Mouse (Mus musculus) mesoderm, embryonic 11.5 days (tissue): Measurements from ENCODE around the gene N4bp3.
A peak's percentile ranks its signal among the peaks of the same experiment; 100 is the strongest.
"Not testable (repeated sequence)": the region's sequence is repeated elsewhere in the genome, so short reads cannot be mapped to it uniquely, and the experiment has no call there.

Experiments used
- DNase-seq: peaks from one replicate; pipeline ENCODE4 v3.0.0-alpha.2; 2012; ENCODE audit warnings: low read depth, low spot score

The N4bp3 gene

DNA sequence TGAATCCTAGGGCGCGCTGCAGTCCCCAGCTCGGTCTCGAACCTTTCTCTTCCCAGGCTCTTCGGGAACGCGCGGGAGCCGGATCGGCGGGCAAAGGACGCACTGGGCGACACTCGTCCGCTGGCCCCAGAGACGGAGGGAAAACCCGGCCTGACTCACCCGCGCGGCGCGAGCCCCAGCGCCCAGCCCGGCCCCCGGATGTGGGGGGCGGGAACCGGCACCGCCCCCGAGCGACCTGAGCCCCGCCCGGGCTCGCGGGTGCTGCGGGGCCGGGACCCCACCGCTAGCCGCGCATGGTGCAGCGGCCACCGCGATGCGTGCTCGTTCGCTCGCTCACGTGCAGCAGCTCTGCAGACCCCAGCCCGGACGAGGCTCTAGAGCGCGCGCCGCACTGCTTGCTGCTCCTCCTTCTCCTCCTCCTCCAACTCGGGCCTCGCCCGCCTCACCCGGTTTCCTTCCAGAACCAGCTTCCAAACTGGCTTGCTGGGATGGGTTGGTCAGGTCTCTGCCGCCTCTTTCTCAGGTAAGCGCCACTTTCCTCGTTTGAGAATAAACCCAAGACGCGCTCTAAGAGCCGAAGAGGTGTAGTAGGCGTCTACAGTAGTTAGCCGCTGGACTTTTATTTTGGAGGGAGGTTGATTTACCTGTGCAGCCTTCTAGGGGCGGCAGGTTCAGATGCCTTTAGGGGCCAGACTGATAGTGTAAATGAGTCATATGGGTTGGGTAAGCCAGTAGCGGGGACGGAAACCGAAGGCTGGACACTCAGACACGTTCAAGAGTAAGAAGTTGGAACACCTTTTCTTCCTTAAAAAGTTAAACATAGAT, at the start of gene N4bp3, which contains the start of gene D930048N14Rik:
N4bp3 (minus strand) TSS at position 152 of the 825 bp plus-strand sequence.
D930048N14Rik (plus strand) TSS at position 264 of the 825 bp plus-strand sequence.
- DNase-seq, result peak; percentile 72

DNA sequence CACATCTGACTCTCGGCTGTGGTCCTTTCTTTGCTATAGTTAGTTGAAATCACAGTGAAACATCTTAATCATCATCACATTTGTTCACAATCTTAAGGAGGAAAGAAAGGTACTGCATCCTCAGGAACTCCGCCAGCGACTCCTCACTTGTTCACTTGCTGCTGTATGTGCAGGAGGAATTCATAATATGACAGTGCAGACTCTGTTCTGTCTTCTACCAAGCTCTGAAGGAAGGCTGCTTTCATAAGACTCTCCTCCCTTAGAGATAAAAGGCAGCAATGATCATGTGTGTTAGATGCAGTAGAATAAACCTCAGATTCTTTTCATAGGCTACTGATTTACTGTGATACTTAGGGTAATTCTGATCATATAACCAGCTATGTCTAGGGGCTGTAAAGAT, 44.3 kb upstream of the N4bp3 start:
- no peak for DNase-seq

DNA sequence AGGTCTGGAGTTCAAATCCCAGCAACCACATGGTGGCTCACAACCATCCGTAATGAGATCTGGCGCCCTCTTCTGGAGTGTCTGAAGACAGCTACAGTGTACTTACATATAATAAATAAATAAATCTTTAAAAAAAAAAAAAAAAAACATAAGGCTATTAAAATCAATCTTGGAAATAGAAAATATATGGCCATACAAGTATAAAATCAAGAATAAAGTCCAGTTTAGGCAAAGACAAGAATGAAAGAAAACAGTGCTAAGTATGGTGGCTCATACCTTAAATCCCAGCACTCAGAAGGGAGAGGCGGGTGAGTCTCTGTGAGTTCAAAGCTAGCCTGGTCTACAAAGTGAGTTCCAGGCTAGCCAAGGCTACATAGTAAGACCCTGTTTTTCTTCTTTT, 40.0 kb upstream of the N4bp3 start:
- not testable (repeated sequence) for DNase-seq

DNA sequence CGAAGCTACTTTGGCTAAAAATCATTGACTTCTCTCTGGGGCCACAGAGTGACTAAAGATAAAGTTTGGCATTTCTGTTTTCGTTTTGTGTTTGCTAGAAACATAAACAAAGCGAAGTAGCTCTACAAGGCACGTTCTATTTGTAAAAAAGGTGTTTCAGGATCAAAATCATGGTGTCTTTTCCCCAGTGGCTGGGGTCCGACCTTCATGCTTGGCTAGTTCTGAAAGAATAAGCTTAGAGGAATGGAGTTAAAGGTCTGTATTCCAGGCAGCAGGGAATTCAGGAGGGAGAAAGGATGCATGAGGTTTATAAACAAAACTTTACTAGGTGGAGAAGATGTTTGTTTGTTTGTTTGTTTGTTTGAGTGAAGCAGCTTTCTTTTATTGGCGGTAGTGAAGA, 38.7 kb upstream of the N4bp3 start:
- DNase-seq, result peak; percentile 23

DNA sequence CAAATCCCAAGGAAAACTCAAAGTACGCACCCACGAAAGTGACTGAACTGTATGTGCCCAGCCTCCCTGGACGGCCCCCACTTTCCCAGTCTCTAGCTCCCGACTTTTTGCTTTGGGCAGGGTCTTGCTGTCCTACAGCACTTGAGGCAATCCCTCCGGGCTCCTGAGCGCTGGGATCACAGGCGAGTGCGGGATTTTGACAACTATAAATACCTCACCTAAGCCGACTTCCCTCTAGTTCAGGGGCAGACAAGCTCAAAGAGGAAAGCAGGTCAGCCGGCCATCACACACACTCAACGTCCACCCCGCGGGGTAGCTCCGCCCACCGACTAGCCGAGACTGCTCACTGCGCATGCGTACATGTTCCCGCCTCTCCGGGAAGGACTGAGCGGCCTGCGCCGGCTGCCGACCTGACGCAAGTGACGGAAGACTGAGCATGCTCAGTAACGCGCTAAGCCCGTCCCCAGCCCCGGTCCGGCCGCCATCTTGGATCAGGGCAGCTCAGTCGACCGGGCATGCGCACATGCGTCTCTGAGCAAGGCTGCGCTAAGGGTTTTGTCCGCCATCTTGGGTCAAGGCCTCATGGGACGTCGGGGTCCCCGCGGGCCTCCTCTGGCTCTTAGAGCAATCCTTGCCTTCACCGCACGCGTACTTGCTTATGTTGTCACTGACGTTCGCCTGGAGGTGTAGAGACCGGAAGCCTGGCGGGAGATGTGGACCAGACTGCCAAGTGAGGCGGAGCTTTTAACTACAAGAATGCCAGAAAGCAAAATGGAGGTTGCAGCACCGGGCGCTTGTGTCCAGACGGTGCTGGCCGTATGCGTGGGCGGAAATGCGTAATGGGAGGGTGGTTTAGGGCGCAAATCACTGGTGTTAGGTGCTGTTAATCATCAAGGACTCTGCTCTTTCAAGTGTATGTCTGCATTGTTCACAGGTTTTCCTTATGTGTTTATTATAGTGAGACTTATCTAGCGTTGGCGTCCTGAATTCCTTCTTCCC, 38.0 kb upstream of the N4bp3 start, which contains the start of gene 0610009B22Rik:
0610009B22Rik (minus strand) TSS at position 545 of the 999 bp plus-strand sequence.
- peak; percentile 100 for DNase-seq

DNA sequence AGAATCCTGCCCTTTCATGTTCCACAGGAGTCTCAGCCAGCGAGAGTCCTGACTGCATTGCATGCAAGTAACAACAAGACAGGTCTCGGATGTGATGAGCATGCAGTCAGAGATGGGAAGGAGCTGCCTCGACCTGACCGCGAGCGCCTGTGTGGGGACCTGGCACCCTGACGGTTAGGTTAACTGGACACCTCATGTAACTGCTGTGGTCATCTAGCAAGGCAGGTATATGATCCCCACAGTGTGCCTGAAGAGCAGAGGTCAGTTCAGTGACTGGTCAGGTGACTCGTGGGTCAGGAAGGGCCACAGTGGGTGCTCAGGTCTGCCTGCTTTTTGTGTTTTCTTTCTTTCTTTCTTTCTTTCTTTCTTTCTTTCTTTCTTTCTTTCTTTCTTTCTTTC, 31.3 kb upstream of the N4bp3 start:
- DNase-seq, result no peak

DNA sequence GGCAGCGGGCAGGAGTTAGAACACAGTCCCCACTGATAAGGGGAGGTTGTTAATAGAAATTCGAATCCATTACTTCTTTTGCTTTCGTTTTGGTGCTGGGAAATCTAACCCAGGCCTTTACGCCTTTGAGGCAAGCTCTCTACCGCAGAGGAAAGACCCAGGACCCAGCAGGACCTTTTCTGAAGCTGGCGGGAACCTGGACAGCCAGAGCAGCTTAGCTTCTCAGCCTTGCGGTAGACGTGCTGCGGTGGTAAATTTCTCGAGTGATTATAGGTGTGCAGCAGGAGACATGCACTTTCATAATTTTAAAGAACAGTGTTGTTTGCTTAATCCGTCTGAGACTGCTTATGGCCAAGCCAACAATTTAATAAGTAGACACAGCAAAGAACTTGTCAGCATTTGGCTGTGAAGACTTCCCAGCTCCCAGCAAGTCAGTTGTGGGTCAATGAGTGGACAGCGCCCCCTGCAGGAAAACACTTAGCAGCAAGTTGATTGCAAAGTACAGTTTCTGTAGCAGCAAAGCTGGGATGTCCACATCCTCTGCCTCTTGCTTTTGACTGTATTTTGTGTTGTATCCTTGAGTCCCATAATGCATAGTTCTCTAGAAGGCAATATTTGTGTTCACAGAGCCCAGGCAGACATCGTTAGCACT, 30.8 kb upstream of the N4bp3 start:
- DNase-seq, result peak; percentile 84

DNA sequence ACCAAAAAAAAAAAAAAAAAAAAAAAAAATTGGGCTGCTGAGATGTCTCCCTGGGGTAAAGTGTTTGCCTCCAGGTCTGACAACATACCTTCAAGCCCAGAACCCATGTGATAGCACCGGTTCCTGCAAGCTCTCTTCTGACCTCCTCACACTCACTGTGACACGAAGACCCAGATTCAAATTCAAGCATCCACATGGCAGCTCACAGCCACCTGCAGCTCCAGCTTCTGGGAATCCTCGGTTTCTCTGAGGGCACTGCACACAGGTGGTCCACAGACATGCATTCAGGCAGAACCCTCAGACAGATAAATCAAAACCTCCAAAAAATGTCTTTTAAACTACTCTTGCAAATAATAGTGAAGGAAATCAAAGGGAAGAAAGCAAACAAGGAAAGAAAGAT, 28.8 kb upstream of the N4bp3 start:
- no peak for DNase-seq

DNA sequence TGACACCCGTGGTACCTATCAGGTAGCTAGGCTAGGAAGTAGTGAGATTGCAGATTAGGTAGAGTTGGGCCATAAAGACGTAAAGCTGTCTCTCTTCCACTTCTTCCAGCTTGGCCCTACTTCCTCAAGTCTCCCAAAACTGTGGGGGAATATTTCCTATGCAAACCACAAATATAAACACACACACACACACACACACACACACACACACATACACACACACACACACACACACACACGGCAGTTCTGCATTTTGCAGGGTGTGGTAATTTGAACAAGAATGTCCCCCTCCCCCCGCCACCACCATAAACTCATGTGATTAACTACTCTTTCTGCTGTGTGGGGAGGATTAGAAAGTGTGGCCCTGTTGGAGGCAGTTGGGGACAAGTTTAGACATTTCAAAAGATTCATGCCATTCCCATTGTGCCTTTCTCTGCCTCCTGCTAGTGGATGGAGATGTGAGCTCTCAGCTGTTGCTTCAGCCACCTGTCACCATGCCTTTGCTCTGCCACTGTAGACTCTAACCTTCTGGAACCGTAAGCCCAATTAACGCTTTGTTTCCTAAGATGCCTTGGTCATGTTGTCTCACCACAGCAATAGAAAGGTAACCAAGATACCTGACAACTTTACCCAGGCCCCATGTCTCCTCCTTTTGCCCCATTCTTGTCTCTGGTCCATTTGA, 27.2 kb upstream of the N4bp3 start:
- no peak for DNase-seq

DNA sequence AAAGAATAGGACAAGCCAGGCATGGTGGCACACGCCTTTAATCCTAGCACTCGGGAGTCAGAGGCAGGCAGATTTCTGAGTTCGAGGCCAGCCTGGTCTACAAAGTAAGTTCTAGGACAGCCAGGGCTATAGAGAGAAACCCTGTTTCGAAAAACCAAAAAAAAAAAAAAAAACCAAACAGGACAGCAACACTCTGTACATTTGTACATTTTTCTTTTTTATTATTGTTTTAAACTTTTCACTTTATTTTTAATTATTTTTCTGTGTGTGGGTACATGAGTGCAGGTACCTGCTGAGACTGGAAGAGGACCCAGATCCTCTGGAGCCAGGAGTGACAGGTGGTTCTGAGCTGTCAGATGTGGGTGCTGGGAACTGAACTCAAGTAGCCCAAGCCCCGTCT, 24.7 kb upstream of the N4bp3 start:
- no peak for DNase-seq

DNA sequence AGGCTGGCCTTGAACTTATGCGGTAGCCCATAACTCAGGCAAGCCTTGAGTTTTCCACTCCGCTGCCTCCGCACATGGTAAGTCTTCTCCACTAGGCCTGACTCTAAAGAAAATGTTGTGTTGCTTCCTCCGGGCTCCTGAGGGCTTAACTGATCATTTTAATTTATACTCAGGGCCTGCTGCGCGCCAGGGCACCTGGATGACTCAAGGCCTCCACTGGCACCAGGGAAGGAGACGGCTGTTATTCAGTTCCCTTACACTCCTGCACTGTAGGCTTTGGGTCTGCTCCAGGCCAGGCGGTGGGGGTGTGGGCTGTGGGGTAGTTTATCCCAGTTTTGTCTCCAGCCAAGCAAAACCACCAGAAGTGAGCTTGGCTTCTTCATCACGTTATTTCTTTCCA, 22.6 kb upstream of the N4bp3 start:
- DNase-seq, result no peak

DNA sequence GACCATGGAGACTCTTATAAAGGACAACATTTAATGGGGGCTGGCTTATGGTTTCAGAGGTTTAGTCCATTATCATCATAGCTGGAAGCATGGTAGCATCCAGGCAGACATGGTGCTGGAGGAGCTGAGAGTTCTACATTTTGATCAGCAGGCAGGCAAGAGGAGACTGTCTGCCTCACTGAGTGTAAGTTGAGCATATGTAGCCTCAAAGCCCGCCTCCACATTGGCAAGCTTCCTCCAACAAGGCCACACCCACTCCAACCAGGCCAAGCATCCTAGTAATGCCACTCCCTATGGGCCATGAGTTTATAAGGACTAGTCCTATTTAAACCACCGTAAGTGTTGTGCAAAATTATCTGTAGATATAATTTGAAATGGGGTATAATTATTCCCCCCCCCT, 20.7 kb upstream of the N4bp3 start:
- DNase-seq, result no peak

DNA sequence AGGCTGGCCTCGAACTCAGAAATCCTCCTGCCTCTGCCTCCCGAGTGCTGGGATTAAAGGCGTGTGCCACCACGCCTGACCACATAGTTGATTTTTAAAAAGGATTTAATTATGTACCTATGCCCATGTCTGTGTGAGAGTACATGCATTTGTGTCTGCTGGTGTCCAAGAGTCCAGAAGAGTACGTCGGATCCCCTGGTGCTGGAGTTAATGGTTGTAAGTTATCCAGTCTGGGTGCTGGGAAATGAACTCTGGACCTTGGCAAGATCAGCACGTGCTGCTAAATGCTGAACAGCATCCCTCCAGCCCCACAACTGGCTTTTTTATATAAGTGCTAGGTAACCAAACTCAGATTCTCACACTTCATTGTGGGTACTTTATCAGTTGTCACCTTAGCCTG, 20.2 kb upstream of the N4bp3 start:
- DNase-seq, result no peak

DNA sequence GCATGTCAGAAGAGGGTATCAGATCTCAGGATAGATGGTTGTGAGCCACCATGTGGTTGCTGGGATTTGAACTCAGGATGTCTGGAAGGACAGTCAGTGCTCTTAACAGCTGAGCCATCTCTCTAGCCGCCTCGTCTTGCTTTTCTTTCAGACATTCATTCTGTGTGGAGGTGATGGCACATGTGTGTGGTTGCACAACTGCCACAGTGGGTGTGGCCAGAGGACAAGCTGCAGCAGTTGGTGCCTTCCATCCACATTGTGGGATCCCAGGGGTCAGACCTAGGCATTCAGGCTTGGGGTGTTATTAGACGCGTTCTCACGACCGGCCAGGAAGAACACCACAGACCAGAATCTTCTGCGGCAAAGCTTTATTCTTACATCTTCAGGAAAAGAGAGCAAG, 14.1 kb upstream of the N4bp3 start:
- not testable (repeated sequence) for DNase-seq

DNA sequence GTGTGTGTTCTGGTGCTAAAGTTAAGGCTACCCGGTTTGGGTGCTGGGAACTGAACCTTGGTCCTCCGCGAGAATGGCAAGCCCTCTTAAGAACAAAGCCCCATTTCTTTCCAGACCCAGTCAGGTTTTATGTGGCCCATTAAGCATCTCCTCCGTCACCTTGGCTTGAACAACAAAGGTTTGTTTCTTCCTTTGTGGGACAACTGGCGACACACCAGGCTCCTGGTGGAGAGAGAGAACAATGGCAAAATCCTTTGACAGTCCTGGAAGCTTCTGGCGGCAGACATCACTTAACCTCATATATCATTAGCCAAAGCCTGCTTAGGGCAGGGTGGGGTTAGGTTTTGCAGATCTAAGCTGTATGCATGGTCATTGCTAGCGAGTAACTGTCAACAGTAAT, 12.0 kb upstream of the N4bp3 start:
- no peak for DNase-seq

DNA sequence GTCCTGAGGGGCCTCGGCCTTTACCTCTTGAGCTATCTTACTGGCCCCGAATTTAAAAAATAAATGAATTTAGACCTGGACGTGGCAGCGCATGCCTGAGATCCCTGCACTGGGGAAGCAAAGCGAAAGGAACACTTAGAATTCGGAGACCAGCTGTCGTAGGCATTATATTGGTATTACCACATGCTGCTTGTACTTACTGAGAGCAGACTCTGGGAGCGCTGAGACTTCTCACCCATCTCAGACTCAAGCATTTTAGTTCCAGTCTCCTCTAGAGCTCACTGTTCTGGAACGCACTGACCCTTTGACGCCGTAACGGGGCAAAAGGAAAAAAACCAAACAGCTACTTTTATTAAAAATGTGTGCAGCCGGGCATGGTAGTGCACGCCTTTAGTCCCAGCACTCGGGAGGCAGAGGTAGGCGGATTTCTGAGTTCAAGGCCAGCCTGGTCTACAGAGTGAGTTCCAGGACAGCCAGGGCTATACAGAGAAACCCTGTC, 11.3 kb upstream of the N4bp3 start:
- DNase-seq, result no peak

DNA sequence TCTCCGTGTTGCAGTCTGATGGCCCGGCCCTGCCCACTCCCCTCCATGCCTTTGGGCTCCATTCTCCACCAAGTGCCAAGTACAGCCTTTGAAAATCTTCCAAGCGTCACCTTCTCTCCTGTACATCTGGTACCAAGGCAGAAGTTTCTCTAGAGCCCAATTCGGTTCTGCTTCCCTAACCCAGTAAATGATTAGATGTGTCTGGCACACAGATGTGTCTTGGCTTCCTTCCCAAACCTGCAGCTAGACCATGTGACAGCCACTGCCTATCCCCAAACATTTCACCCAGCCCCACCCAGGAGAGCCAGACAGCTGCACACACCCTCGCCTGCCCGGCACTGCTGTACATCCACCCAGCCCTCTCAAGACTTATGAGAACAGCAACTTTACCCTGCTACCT, 8.1 kb upstream of the N4bp3 start:
- DNase-seq, result no peak

DNA sequence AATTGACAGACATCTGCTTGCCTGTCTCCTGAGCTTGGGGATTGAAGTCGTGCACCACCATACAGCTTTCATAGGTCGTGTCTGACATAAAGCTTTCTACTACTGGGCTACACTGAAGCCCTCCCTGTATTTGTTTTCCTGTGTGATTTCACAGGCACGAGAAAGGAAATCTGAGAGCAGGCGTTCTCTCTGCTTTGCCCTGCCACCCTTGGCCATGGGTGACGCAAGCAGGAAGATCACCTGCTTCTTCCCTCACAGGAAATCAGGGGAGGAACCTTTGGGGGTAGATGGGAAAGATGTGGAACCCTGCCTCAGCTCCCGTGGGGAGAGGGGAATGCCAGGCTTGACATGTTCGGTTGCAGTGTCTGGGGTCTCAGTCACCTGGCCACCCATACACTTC, 7.6 kb upstream of the N4bp3 start:
- no peak for DNase-seq

DNA sequence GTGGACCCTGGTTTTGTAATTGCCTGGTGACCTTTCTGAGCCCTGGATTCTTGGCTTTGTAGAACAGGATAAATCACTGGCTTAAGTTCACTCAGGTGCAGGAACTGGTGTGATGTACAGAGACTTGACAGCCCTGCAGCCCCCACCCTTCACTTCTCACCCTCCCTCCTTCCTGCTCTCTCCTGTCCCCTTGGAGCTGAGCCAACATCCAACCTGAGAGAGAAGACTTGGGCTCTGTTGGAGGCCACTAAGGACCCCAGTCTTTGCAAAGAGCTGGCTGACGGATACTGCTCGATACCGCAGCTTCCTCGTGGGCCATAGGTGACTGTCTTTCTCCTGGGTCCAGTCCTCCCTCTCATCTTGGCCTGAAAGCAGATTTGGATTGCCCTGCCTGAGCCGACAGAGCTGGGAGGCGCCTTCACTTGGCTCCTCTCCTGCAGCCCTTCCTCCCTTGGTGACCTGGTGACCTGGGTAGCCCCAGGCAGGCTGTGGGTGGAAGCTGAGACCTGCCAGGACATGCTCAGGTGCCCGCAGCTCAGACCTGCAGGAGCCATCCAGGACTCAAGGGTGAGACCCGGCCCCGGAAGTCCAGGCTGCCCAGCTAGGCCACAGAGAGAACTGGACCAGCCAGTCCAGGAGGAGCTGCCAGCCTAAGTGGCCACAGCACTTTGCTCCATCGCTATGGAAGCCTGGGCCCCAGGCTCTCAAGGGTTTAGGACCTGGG, 6.3 kb upstream of the N4bp3 start:
- no peak for DNase-seq

DNA sequence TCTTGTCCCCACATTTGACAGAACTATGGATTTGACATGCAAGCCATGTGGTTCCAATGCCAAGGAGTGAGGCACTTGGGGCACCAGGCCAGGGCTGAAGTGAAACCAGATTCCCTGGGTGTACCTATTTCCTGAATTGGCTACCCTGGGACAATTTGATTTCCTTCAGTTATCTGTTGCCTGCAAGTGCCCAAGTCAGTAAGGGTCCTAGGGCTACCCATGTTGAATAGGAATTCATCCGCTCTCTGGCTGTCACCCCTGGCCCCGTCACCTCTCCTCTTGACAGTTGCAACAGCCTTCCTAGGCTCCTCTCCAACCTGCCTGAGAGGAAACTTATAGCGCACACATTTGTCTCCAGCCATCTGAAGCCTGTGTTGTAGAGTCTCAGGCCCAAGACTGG, 4.2 kb upstream of the N4bp3 start:
- DNase-seq, result no peak
